Mouse (Mus musculus): ENCODE measurements around the gene Ctnnd1. TPM values are rescaled to one million over a fixed set of nuclear protein-coding genes. Genes with fewer than 3 reads are reported as not detected.

The Ctnnd1 gene
- polyA plus RNA-seq, 1 experiment from 2014 or later: 58.7 TPM

DNA sequence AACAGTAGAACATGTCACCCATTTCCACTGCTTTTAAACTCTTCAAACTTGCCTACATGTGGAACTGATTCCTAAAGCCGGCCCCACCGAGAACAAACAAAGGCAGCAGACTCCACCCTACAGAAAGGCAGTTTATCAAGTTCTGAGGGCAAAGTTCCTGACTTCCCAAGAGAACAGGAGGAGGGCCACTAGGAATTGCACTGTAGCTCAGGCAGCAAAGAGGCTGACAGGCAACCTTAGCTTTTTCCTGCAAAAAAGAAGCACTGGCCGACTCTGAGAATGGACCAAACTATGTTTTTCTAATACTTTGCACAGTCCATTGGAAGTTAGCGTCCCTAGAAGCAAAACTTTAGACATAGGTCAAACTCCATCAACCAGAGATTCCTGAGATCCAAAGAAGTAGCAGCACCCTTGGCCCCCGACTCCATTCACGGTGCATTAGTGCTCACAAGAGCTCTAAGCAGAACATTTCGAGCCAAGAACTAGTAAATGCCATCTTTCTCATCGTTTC lies 14.3 kb downstream of the Ctnnd1 start:
- WGBS: 16% methylated on average over 8 of the region's 8 CpGs
- ATAC-seq (replicated peaks; ENCODE audit: extremely low read depth, insufficient read depth, low FRiP score): no peak
- Histone ChIP-seq H3K27me3 (ENCODE audit: control insufficient read depth, insufficient read depth, low read length) (no peaks in the 10 kb centered on the region), H3K4me1 (ENCODE audit: control insufficient read depth, insufficient read depth, low read length) (peaks cover 85% of the 10 kb centered on the region), H3K27ac (ENCODE audit: low read length) (peak overlapping the region; percentile 97), H3K4me2 (ENCODE audit: low read depth, low read length) (peak overlapping the region; percentile 71), H3K9ac (ENCODE audit: low read length) (peak overlapping the region; percentile 60), H3K4me3 (ENCODE audit: low read length) (peak overlapping the region; percentile 34), H3K9me3 (replicated peaks; ENCODE audit: control insufficient read depth, low read length) (no peaks in the 10 kb centered on the region), H3K36me3 (ENCODE audit: control insufficient read depth, insufficient read depth) (no peaks in the 10 kb centered on the region)

DNA sequence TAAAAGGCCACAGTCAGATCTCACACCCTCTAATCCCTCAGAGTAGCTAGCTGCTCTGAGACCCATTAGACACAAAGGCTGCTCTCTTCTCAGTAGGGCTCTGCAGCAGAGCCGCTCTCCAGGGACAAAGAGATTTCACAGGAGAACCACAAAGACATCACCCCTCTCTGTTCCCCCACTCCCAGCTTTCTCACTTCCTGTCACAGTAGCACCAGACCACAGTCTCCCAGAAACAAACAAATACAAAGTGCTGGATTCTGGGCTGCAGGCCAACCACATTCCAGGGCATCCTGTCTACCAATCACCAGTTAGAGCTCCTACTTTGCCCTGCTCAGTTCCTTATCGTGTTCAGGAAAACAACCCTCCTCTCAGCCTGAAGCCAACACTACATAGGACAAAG lies 15.0 kb downstream of the Ctnnd1 start:
- Histone ChIP-seq H3K36me3 (ENCODE audit: control insufficient read depth, insufficient read depth) (no peaks in the 10 kb centered on the region), H3K4me1 (ENCODE audit: control insufficient read depth, insufficient read depth, low read length) (peaks cover 78% of the 10 kb centered on the region), H3K9me3 (replicated peaks; ENCODE audit: control insufficient read depth, low read length) (no peaks in the 10 kb centered on the region), H3K4me3 (ENCODE audit: low read length) (peak overlapping the region; percentile 36), H3K27me3 (ENCODE audit: control insufficient read depth, insufficient read depth, low read length) (no peaks in the 10 kb centered on the region), H3K27ac (ENCODE audit: low read length) (peak overlapping the region; percentile 97), H3K4me2 (ENCODE audit: low read depth, low read length) (peak overlapping the region; percentile 71), H3K9ac (ENCODE audit: low read length) (peak overlapping the region; percentile 72)
- ATAC-seq (replicated peaks; ENCODE audit: extremely low read depth, insufficient read depth, low FRiP score): peak; percentile 89
- 5% methylated on average over 2 of the region's 2 CpGs for WGBS

DNA sequence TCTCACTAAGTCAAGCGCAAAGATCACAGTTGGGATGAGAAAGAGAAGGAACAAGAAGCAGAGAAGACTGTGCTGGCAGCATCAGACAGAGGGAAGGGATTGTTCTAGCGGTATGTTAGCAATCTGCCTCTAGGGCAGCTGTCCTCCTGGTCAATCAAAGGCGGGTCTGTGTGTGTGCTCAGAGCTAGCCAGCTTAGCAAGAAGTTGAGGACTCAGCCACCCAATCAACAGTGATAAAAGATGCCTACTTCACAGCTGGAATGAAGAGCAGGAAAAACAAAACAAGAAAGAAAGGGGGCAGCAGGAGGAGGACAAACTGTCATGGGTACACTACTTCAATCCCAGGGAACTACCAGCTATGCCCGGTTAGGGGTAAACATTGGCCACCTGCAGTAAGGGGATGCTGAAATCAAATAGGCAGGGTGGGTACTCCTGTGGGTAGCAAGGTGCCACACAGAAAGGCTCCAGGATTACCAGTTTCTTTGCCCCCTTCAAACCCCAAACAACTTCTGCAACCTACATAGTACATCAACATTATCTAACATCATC lies 15.6 kb downstream of the Ctnnd1 start:
- ATAC-seq (replicated peaks; ENCODE audit: extremely low read depth, insufficient read depth, low FRiP score): 0 out of 2 replicates have a peak, but pooled peaks have one; percentile 8
- Histone ChIP-seq H3K27me3 (ENCODE audit: control insufficient read depth, insufficient read depth, low read length) (no peaks in the 10 kb centered on the region), H3K4me1 (ENCODE audit: control insufficient read depth, insufficient read depth, low read length) (peaks cover 73% of the 10 kb centered on the region), H3K27ac (ENCODE audit: low read length) (peak overlapping the region; percentile 97), H3K4me2 (ENCODE audit: low read depth, low read length) (peak overlapping the region; percentile 71), H3K36me3 (ENCODE audit: control insufficient read depth, insufficient read depth) (no peaks in the 10 kb centered on the region), H3K4me3 (ENCODE audit: low read length) (peak overlapping the region; percentile 36), H3K9ac (ENCODE audit: low read length) (peak overlapping the region; percentile 72), H3K9me3 (replicated peaks; ENCODE audit: control insufficient read depth, low read length) (no peaks in the 10 kb centered on the region)
- 19% methylated on average over 4 of the region's 4 CpGs for WGBS

DNA sequence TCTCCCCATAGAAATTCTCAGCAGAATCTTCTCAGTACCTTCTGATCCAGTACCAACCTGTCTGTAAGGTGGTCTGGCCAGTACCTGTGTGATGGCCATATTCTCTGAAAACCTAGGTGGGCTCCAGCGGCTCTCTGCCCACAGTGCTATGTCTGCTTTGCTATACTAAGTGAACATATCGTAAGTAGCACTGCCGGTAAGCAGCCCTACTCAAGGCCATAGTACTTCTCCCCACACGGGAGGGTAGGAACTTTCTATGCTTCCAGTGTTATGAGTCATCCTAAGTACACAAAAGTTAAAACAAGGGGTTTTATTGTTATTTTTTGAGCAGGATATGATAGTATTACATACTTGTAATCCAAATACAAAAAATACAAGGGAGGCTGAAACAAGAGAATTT lies 16.6 kb downstream of the Ctnnd1 start:
- WGBS: 24% methylated on average over 4 of the region's 4 CpGs
- H3K9ac ChIP-seq (ENCODE audit: low read length): peak overlapping the region; percentile 72
- H3K27me3 ChIP-seq (ENCODE audit: control insufficient read depth, insufficient read depth, low read length): no peaks in the 10 kb centered on the region
- no peak for ATAC-seq (replicated peaks; ENCODE audit: extremely low read depth, insufficient read depth, low FRiP score)
- peaks cover 71% of the 10 kb centered on the region for H3K4me1 ChIP-seq (ENCODE audit: control insufficient read depth, insufficient read depth, low read length)
- peak overlapping the region; percentile 36 for H3K4me3 ChIP-seq (ENCODE audit: low read length)
- H3K4me2 ChIP-seq (ENCODE audit: low read depth, low read length): peak overlapping the region; percentile 71
- H3K9me3 ChIP-seq (replicated peaks; ENCODE audit: control insufficient read depth, low read length): no peaks in the 10 kb centered on the region
- H3K27ac ChIP-seq (ENCODE audit: low read length): peak overlapping the region; percentile 97
- H3K36me3 ChIP-seq (ENCODE audit: control insufficient read depth, insufficient read depth): no peaks in the 10 kb centered on the region

DNA sequence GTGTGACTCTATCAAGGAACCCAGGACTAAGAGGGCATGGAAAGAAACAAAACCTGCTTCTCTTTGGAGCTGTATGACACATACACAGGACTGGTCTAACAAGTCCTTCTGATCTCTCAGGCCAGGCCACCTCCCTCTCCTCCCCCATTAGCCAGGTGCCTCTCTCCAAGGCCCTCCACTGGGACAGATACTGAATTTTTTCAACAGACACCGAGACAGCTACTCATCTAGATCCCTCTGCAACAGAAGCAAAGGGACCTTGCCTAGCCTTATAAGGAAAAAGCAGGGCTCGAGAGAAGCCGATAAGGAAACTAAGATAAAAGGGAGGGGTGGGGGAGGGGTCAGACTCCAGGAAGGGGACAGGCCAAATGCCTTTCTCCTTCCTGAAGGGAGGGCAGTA lies 17.6 kb downstream of the Ctnnd1 start:
- 0% methylated on average over 3 of the region's 3 CpGs for WGBS
- H3K27ac ChIP-seq (ENCODE audit: low read length): peak overlapping the region; percentile 93
- peak overlapping the region; percentile 30 for H3K4me3 ChIP-seq (ENCODE audit: low read length)
- no peaks in the 10 kb centered on the region for H3K36me3 ChIP-seq (ENCODE audit: control insufficient read depth, insufficient read depth)
- H3K27me3 ChIP-seq (ENCODE audit: control insufficient read depth, insufficient read depth, low read length): no peaks in the 10 kb centered on the region
- H3K9ac ChIP-seq (ENCODE audit: low read length): peak overlapping the region; percentile 72
- H3K9me3 ChIP-seq (replicated peaks; ENCODE audit: control insufficient read depth, low read length): no peaks in the 10 kb centered on the region
- no peak for ATAC-seq (replicated peaks; ENCODE audit: extremely low read depth, insufficient read depth, low FRiP score)
- peaks cover 65% of the 10 kb centered on the region for H3K4me1 ChIP-seq (ENCODE audit: control insufficient read depth, insufficient read depth, low read length)
- H3K4me2 ChIP-seq (ENCODE audit: low read depth, low read length): peak overlapping the region; percentile 63

DNA sequence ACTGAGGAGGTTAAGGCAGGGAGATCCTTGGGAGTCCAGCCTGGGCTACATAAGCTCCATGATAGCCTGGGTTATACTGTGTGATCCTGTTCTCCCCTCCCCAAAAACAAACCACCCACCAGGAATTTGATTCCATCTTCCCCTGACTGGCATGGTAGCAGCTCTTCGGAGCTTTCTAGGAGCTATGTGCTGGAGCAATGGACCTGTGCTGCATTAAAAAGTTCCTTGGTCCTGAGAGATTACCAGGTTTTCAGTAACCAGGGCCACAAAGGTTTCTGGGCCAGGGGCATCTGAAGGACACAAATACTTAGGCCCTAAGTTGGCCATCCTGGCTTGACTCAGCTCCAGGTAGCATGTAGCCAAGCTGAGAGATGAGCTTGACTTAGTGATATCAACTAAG lies 18.6 kb downstream of the Ctnnd1 start:
- no peaks in the 10 kb centered on the region for H3K27me3 ChIP-seq (ENCODE audit: control insufficient read depth, insufficient read depth, low read length)
- no peak overlapping the region for H3K4me3 ChIP-seq (ENCODE audit: low read length)
- ATAC-seq (replicated peaks; ENCODE audit: extremely low read depth, insufficient read depth, low FRiP score): no peak
- no peaks in the 10 kb centered on the region for H3K9me3 ChIP-seq (replicated peaks; ENCODE audit: control insufficient read depth, low read length)
- no peak overlapping the region for H3K4me2 ChIP-seq (ENCODE audit: low read depth, low read length)
- peaks cover 63% of the 10 kb centered on the region for H3K4me1 ChIP-seq (ENCODE audit: control insufficient read depth, insufficient read depth, low read length)
- no peak overlapping the region for H3K9ac ChIP-seq (ENCODE audit: low read length)
- peak overlapping the region; percentile 93 for H3K27ac ChIP-seq (ENCODE audit: low read length)
- H3K36me3 ChIP-seq (ENCODE audit: control insufficient read depth, insufficient read depth): no peaks in the 10 kb centered on the region
- 100% methylated on average over 1 of the region's 1 CpGs for WGBS

DNA sequence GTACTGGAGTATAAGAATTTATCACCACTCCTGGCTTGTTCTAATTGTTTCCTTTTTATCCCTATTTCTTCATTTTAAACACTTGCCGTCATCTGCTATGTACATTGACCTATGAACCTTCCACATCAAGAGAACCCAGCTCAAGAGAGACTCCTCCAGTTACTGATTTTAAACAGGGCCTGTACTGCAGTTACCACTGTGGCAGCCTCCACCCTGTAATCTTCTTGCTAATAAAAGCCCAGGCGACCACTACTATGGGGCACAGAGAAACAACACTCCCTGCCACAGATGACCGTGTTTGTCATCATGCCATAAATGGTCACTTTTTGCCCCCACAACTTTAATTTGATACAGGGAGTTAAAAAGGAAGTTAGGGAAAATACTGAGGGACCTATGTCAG lies 23.5 kb downstream of the Ctnnd1 start:
- Histone ChIP-seq H3K9me3 (replicated peaks; ENCODE audit: control insufficient read depth, low read length) (no peaks in the 10 kb centered on the region), H3K36me3 (ENCODE audit: control insufficient read depth, insufficient read depth) (peaks cover 6% of the 10 kb centered on the region; the same call in 1 of the 2 replicates), H3K9ac (ENCODE audit: low read length) (0 out of 2 replicates have a peak overlapping the region, but pooled peaks have one; percentile 33), H3K27me3 (ENCODE audit: control insufficient read depth, insufficient read depth, low read length) (no peaks in the 10 kb centered on the region), H3K4me3 (ENCODE audit: low read length) (no peak overlapping the region), H3K4me2 (ENCODE audit: low read depth, low read length) (no peak overlapping the region), H3K27ac (ENCODE audit: low read length) (peak overlapping the region; percentile 75), H3K4me1 (ENCODE audit: control insufficient read depth, insufficient read depth, low read length) (peaks cover 48% of the 10 kb centered on the region)
- 26% methylated on average over 3 of the region's 3 CpGs for WGBS
- ATAC-seq (replicated peaks; ENCODE audit: extremely low read depth, insufficient read depth, low FRiP score): no peak

DNA sequence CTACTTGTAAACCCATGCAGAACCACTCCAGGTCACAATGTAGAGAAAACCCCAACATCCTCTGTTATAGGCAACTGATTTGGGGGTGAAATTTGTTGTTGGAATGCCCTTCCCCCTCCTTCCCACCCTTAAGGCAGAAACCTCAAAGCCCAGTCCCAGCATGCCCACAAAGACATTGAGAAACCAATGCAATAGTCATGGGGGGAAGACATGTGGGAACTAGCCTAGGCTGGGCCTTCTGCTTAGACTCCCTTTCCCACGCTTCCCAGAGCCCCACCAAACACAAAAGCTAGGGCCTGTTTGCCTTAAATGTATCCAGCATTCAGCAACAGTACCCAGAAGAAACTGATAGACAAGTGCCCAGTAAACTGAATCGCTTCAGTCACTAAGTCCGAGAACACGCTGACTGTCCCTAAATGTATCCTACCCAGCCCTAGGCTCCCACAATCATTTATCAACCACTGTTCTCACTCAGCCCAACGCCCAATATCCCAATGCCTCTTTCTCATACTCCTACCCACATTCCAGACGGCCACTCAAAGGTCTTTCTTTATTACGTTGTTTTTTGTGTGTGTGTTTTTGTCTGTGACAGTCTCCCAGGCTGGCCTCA lies 24.1 kb downstream of the Ctnnd1 start:
- Histone ChIP-seq H3K36me3 (ENCODE audit: control insufficient read depth, insufficient read depth) (peaks cover 6% of the 10 kb centered on the region; the same call in 1 of the 2 replicates), H3K4me2 (ENCODE audit: low read depth, low read length) (no peak overlapping the region), H3K4me3 (ENCODE audit: low read length) (no peak overlapping the region), H3K27me3 (ENCODE audit: control insufficient read depth, insufficient read depth, low read length) (no peaks in the 10 kb centered on the region), H3K4me1 (ENCODE audit: control insufficient read depth, insufficient read depth, low read length) (peaks cover 43% of the 10 kb centered on the region), H3K9me3 (replicated peaks; ENCODE audit: control insufficient read depth, low read length) (no peaks in the 10 kb centered on the region), H3K27ac (ENCODE audit: low read length) (peak overlapping the region; percentile 75), H3K9ac (ENCODE audit: low read length) (peak overlapping the region; percentile 13; the same call in 1 of the 2 replicates)
- WGBS: 54% methylated on average over 7 of the region's 7 CpGs
- ATAC-seq (replicated peaks; ENCODE audit: extremely low read depth, insufficient read depth, low FRiP score): no peak

DNA sequence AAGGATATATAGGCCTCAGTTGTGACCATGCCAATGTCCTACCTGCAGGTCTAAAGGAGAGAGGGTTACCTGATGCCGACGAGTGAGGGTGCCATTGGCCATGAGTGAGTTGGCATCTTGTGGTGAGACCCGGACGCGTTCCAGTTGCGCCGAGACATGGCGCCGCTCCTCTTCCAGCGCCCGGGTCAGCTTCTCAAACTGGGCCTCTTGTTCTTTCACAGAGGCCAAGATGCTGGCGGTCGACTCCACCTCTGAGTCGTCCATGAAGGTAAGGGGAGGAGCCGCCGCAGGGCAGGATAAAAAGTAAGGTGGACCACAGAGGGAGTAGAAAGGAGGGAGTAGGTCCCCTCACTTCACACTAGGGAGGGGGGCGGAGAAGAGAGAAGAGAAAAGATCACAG lies 26.4 kb downstream of the Ctnnd1 start:
- WGBS: 91% methylated on average over 17 of the region's 17 CpGs
- Histone ChIP-seq H3K4me3 (ENCODE audit: low read length) (no peak overlapping the region), H3K27ac (ENCODE audit: low read length) (no peak overlapping the region), H3K27me3 (ENCODE audit: control insufficient read depth, insufficient read depth, low read length) (no peaks in the 10 kb centered on the region), H3K9me3 (replicated peaks; ENCODE audit: control insufficient read depth, low read length) (no peaks in the 10 kb centered on the region), H3K36me3 (ENCODE audit: control insufficient read depth, insufficient read depth) (peaks cover 20% of the 10 kb centered on the region), H3K4me2 (ENCODE audit: low read depth, low read length) (no peak overlapping the region), H3K9ac (ENCODE audit: low read length) (no peak overlapping the region), H3K4me1 (ENCODE audit: control insufficient read depth, insufficient read depth, low read length) (peaks cover 49% of the 10 kb centered on the region)
- no peak for ATAC-seq (replicated peaks; ENCODE audit: extremely low read depth, insufficient read depth, low FRiP score)
